Mouse (Mus musculus): Measurements from ENCODE around the gene Lancl3. TPM values are rescaled to one million over a fixed set of nuclear protein-coding genes. Genes with fewer than 3 reads are reported as not detected.
"Not testable (repeated sequence)": the region's sequence is repeated elsewhere in the genome, so short reads cannot be mapped to it uniquely, and the experiment has no call there.

The Lancl3 gene
- total RNA-seq, 2 experiments from 2014 or later = 7.2 to 7.4 TPM

- DNase-seq (ENCODE audit: low spot score in 2 of 2) = no peak
Measured at GRCm38 (mm10) chrX:9257831-9258230, 58.1 kb downstream of the Lancl3 start.

GRCm38 (mm10) chrX:9259267-9259666 is 59.6 kb downstream of the Lancl3 start:
- DNase-seq (ENCODE audit: low spot score in 2 of 2) = no peak

- DNase-seq (ENCODE audit: low spot score in 2 of 2) = no peak
Measured at GRCm38 (mm10) chrX:9271112-9271511, 71.4 kb downstream of the Lancl3 start.

GRCm38 (mm10) chrX:9271947-9272459 is 72.3 kb downstream of the Lancl3 start:
- no peak for DNase-seq (ENCODE audit: low spot score in 2 of 2)

- peak; percentile 31 to 37 for DNase-seq (ENCODE audit: low spot score in 2 of 2)
Measured at GRCm38 (mm10) chrX:9272460-9273361, 73.0 kb downstream of the Lancl3 start, which contains the start of gene Xk. Gene Xk, plus strand, starts transcription at chrX:9272756.

- no peak for DNase-seq (ENCODE audit: low spot score in 2 of 2)
Measured at GRCm38 (mm10) chrX:9273377-9274002, 73.8 kb downstream of the Lancl3 start.

GRCm38 (mm10) chrX:9274321-9274720 is 74.6 kb downstream of the Lancl3 start:
- DNase-seq (ENCODE audit: low spot score in 2 of 2) = no peak

- DNase-seq (ENCODE audit: low spot score in 2 of 2) = not testable (repeated sequence)
Measured at GRCm38 (mm10) chrX:9283464-9283863, 83.8 kb downstream of the Lancl3 start, which contains the start of gene H2al1m. Gene H2al1m, plus strand, starts transcription at chrX:9283764.

- not testable (repeated sequence) for DNase-seq (ENCODE audit: low spot score in 2 of 2)
Measured at GRCm38 (mm10) chrX:9293140-9293829, 93.6 kb downstream of the Lancl3 start.

GRCm38 (mm10) chrX:9298413-9298864 is 98.7 kb downstream of the Lancl3 start:
- no peak for DNase-seq (ENCODE audit: low spot score in 2 of 2)

GRCm38 (mm10) chrX:9302791-9303190 is 103.1 kb downstream of the Lancl3 start:
- no peak for DNase-seq (ENCODE audit: low spot score in 2 of 2)

GRCm38 (mm10) chrX:9303455-9303854 is 103.8 kb downstream of the Lancl3 start:
- DNase-seq (ENCODE audit: low spot score in 2 of 2) = no peak

- DNase-seq (ENCODE audit: low spot score in 2 of 2) = not testable (repeated sequence)
Measured at GRCm38 (mm10) chrX:9316457-9316856, 116.8 kb downstream of the Lancl3 start.

Other genes starting within 250 kb of the Lancl3 start
- not detected for gene Fthl17b, start 236.9 kb upstream of the Lancl3 start, total RNA-seq (2021)
- not detected for gene Fthl17c, start 223.3 kb upstream of the Lancl3 start, total RNA-seq (2021)
- gene Fthl17d, start 213.1 kb upstream of the Lancl3 start, total RNA-seq (2021) = not detected
- not detected for gene Fthl17e, start 166.4 kb upstream of the Lancl3 start, total RNA-seq (2021)
- not detected for gene Fthl17f, start 136.9 kb upstream of the Lancl3 start, total RNA-seq (2021)
- gene 4930402K13Rik, start 95.3 kb upstream of the Lancl3 start, total RNA-seq (2021) = not detected
- not detected for gene Gm14862, start 57.0 kb downstream of the Lancl3 start, total RNA-seq (2021)
- gene Xk, start 72.9 kb downstream of the Lancl3 start, total RNA-seq (2021) = 10 to 100 TPM; 14.4 to 15.2 TPM
- not detected for gene H2al1m, start 83.9 kb downstream of the Lancl3 start, total RNA-seq (2021)
- gene H2al1k, start 150.7 kb downstream of the Lancl3 start, total RNA-seq (2021) = not detected

Measured in left cerebral cortex, adult 18-20 months (tissue).